Mouse (Mus musculus): ENCODE data around the gene Xpnpep1. TPM values are rescaled to one million over a fixed set of nuclear protein-coding genes. Genes with fewer than 3 reads are reported as not detected.

Xpnpep1 gene
- polyA plus RNA-seq, 1 experiment from 2014 or later = 157 TPM

- 51% methylated on average over 15 of the region's 15 CpGs for WGBS
- H3K9ac ChIP-seq (replicated peaks; ENCODE audit: low read depth, low read length) = no peak overlapping the region
Observed at GRCm38 (mm10) chr19:52975564-52976185, 64.3 kb downstream of the Xpnpep1 start.

GRCm38 (mm10) chr19:52966339-52966738, 73.7 kb downstream of the Xpnpep1 start:
- no peak for ATAC-seq (ENCODE audit: insufficient number of reproducible peaks, insufficient read depth, low FRiP score, low read depth)
- no peak overlapping the region for H3K27ac ChIP-seq (ENCODE audit: low read length)
- H3K27me3 ChIP-seq (ENCODE audit: control insufficient read depth, insufficient read depth, low read length) = no peaks in the 10 kb centered on the region
- 70% methylated on average over 8 of the region's 8 CpGs for WGBS
- no peaks in the 10 kb centered on the region for H3K4me1 ChIP-seq (ENCODE audit: control insufficient read depth, insufficient read depth, low read length)
- no peak overlapping the region for H3K4me3 ChIP-seq (ENCODE audit: low read depth, low read length)
- no peak overlapping the region for H3K9ac ChIP-seq (replicated peaks; ENCODE audit: low read depth, low read length)
- no peaks in the 10 kb centered on the region for H3K36me3 ChIP-seq (ENCODE audit: control insufficient read depth, insufficient read depth, low read length)
- H3K9me3 ChIP-seq (ENCODE audit: control insufficient read depth, low read depth, low read length) = no peaks in the 10 kb centered on the region
- H3K4me2 ChIP-seq (replicated peaks; ENCODE audit: low read depth, low read length) = no peak overlapping the region

More at GRCm38 (mm10) chr19:52975564-52976185, 64.3 kb downstream of the Xpnpep1 start:
- Histone ChIP-seq H3K4me1 (ENCODE audit: control insufficient read depth, insufficient read depth, low read length) (no peaks in the 10 kb centered on the region), H3K27ac (ENCODE audit: low read length) (no peak overlapping the region), H3K27me3 (ENCODE audit: control insufficient read depth, insufficient read depth, low read length) (no peaks in the 10 kb centered on the region), H3K4me3 (ENCODE audit: low read depth, low read length) (no peak overlapping the region), H3K36me3 (ENCODE audit: control insufficient read depth, insufficient read depth, low read length) (no peaks in the 10 kb centered on the region), H3K4me2 (replicated peaks; ENCODE audit: low read depth, low read length) (no peak overlapping the region), H3K9me3 (ENCODE audit: control insufficient read depth, low read depth, low read length) (no peaks in the 10 kb centered on the region)
- no peak for ATAC-seq (ENCODE audit: insufficient number of reproducible peaks, insufficient read depth, low FRiP score, low read depth)

- Histone ChIP-seq H3K9ac (replicated peaks; ENCODE audit: low read depth, low read length) (no peak overlapping the region), H3K9me3 (ENCODE audit: control insufficient read depth, low read depth, low read length) (no peaks in the 10 kb centered on the region), H3K4me1 (ENCODE audit: control insufficient read depth, insufficient read depth, low read length) (no peaks in the 10 kb centered on the region), H3K27me3 (ENCODE audit: control insufficient read depth, insufficient read depth, low read length) (no peaks in the 10 kb centered on the region), H3K27ac (ENCODE audit: low read length) (no peak overlapping the region), H3K4me3 (ENCODE audit: low read depth, low read length) (no peak overlapping the region), H3K4me2 (replicated peaks; ENCODE audit: low read depth, low read length) (no peak overlapping the region), H3K36me3 (ENCODE audit: control insufficient read depth, insufficient read depth, low read length) (no peaks in the 10 kb centered on the region)
- no peak for ATAC-seq (ENCODE audit: insufficient number of reproducible peaks, insufficient read depth, low FRiP score, low read depth)
- WGBS = 85% methylated on average over 2 of the region's 2 CpGs
Observed at GRCm38 (mm10) chr19:52962745-52963144, 77.3 kb downstream of the Xpnpep1 start.

GRCm38 (mm10) chr19:52922678-52923495, 117.1 kb downstream of the Xpnpep1 start:
- Histone ChIP-seq H3K27me3 (ENCODE audit: control insufficient read depth, insufficient read depth, low read length) (no peaks in the 10 kb centered on the region), H3K4me3 (ENCODE audit: low read depth, low read length) (no peak overlapping the region), H3K27ac (ENCODE audit: low read length) (no peak overlapping the region), H3K9me3 (ENCODE audit: control insufficient read depth, low read depth, low read length) (peaks cover 5% of the 10 kb centered on the region; the same call in 1 of the 2 replicates), H3K4me1 (ENCODE audit: control insufficient read depth, insufficient read depth, low read length) (no peaks in the 10 kb centered on the region), H3K36me3 (ENCODE audit: control insufficient read depth, insufficient read depth, low read length) (no peaks in the 10 kb centered on the region), H3K4me2 (replicated peaks; ENCODE audit: low read depth, low read length) (peak overlapping the region; percentile 14), H3K9ac (replicated peaks; ENCODE audit: low read depth, low read length) (no peak overlapping the region)
- 11% methylated on average over 25 of the region's 25 CpGs for WGBS
- ATAC-seq (ENCODE audit: insufficient number of reproducible peaks, insufficient read depth, low FRiP score, low read depth) = no peak

GRCm38 (mm10) chr19:52904182-52904581, 135.8 kb downstream of the Xpnpep1 start:
- Histone ChIP-seq H3K4me1 (ENCODE audit: control insufficient read depth, insufficient read depth, low read length) (no peaks in the 10 kb centered on the region), H3K27ac (ENCODE audit: low read length) (no peak overlapping the region), H3K9me3 (ENCODE audit: control insufficient read depth, low read depth, low read length) (no peaks in the 10 kb centered on the region), H3K36me3 (ENCODE audit: control insufficient read depth, insufficient read depth, low read length) (no peaks in the 10 kb centered on the region), H3K27me3 (ENCODE audit: control insufficient read depth, insufficient read depth, low read length) (no peaks in the 10 kb centered on the region), H3K4me3 (ENCODE audit: low read depth, low read length) (no peak overlapping the region), H3K4me2 (replicated peaks; ENCODE audit: low read depth, low read length) (no peak overlapping the region), H3K9ac (replicated peaks; ENCODE audit: low read depth, low read length) (no peak overlapping the region)
- WGBS = 31% methylated on average over 2 of the region's 2 CpGs
- ATAC-seq (ENCODE audit: insufficient number of reproducible peaks, insufficient read depth, low FRiP score, low read depth) = no peak

GRCm38 (mm10) chr19:52891807-52892442, 148.1 kb downstream of the Xpnpep1 start:
- H3K9ac ChIP-seq (replicated peaks; ENCODE audit: low read depth, low read length) = no peak overlapping the region
- 46% methylated on average over 5 of the region's 5 CpGs for WGBS
- no peaks in the 10 kb centered on the region for H3K27me3 ChIP-seq (ENCODE audit: control insufficient read depth, insufficient read depth, low read length)
- H3K4me3 ChIP-seq (ENCODE audit: low read depth, low read length) = no peak overlapping the region
- ATAC-seq (ENCODE audit: insufficient number of reproducible peaks, insufficient read depth, low FRiP score, low read depth) = no peak
- no peak overlapping the region for H3K4me2 ChIP-seq (replicated peaks; ENCODE audit: low read depth, low read length)
- H3K4me1 ChIP-seq (ENCODE audit: control insufficient read depth, insufficient read depth, low read length) = no peaks in the 10 kb centered on the region
- H3K27ac ChIP-seq (ENCODE audit: low read length) = no peak overlapping the region
- no peaks in the 10 kb centered on the region for H3K9me3 ChIP-seq (ENCODE audit: control insufficient read depth, low read depth, low read length)
- H3K36me3 ChIP-seq (ENCODE audit: control insufficient read depth, insufficient read depth, low read length) = no peaks in the 10 kb centered on the region

Small RNA genes lying within 50 kb of the gene (microRNA-seq; reads per million reads assigned to microRNA genes)
- not detected for gene Mir6407

Other genes with a start within 250 kb of the Xpnpep1 start
- 85.5 and 93.2 TPM in 2 replicates for gene Add3, start 100.2 kb upstream of the Xpnpep1 start, polyA plus RNA-seq (2014; fragmentation: Nextera tagmentation; extraction: Ambion mirVana)